Mouse (Mus musculus) lung, postnatal 0 days (tissue): ENCODE results near the gene Slc22a4. TPM values are rescaled to one million over a fixed set of nuclear protein-coding genes. Genes with fewer than 3 reads are reported as not detected.
"Not testable (repeated sequence)": the region's sequence is repeated elsewhere in the genome, so short reads cannot be mapped to it uniquely, and the experiment has no call there.

Experiments used
- ATAC-seq: fragments of 200-750 bp; cut with Nextera tagmentation; 2 replicates; pipeline ENCODE4 v1.8.0; 2017; ENCODE audit warnings: moderate library complexity
- DNase-seq: peaks from one replicate; pipeline ENCODE4 v3.0.0-alpha.2; 2016; ENCODE audit warnings: low spot score
- H3K27ac ChIP-seq: fragments of 300-500 bp; sonication (generic); 2 replicates; pipeline ENCODE4 v1.5.1; 2014; ENCODE audit warnings: antibody characterized with exemption, mild to moderate bottlenecking, low read length, mixed read lengths
- H3K27me3 ChIP-seq: fragments of 300-500 bp; sonication (generic); replicated peaks from 2 replicates; pipeline ENCODE4 v1.6.1; 2014; ENCODE audit warnings: low read length, mixed read lengths; ENCODE audit not compliant: insufficient read depth
- H3K36me3 ChIP-seq: fragments of 300-500 bp; sonication (generic); 2 replicates; pipeline ENCODE4 v1.6.1; 2014; ENCODE audit warnings: low read length, mixed read lengths; ENCODE audit not compliant: insufficient read depth
- H3K4me1 ChIP-seq: fragments of 300-500 bp; sonication (generic); 2 replicates; pipeline ENCODE4 v1.6.1; 2014; ENCODE audit warnings: antibody characterized with exemption, low read depth, low read length, mixed read lengths; ENCODE audit not compliant: insufficient read depth
- H3K4me2 ChIP-seq: fragments of 300-500 bp; sonication (generic); replicated peaks from 2 replicates; pipeline ENCODE4 v1.6.1; 2014; ENCODE audit warnings: low read depth, mild to moderate bottlenecking, low read length, moderate library complexity, mixed read lengths
- H3K4me3 ChIP-seq: fragments of 300-500 bp; sonication (generic); 2 replicates; pipeline ENCODE4 v1.5.1; 2014; ENCODE audit warnings: low read depth, low read length
- H3K9ac ChIP-seq: fragments of 300-500 bp; sonication (generic); replicated peaks from 2 replicates; pipeline ENCODE4 v1.6.1; 2014; ENCODE audit warnings: low read depth, mild to moderate bottlenecking
- H3K9me3 ChIP-seq: fragments of 300-500 bp; sonication (generic); 2 replicates; pipeline ENCODE4 v1.6.1; 2016; ENCODE audit warnings: low read length, mixed read lengths
- CTCF ChIP-seq: IDR thresholded peaks from 2 replicates; pipeline ENCODE4 v1.5.1; 2016; ENCODE audit warnings: antibody characterized with exemption, mild to moderate bottlenecking
- EP300 ChIP-seq: IDR thresholded peaks from 2 replicates; pipeline ENCODE4 v1.6.1; 2016; ENCODE audit warnings: antibody characterized with exemption, mild to moderate bottlenecking, control low read depth
- WGBS: fragments of 180-500 bp; shearing (Covaris S2); extraction: QIAGEN DNeasy Blood & Tissue Kit; methylation state at CpG from one replicate; pipeline ENCODE4 v1.1.7; 2014; 5-methylcytosine and 5-hydroxymethylcytosine counted together
- polyA plus RNA-seq: library from polyadenylated mRNA; unstranded; fragments of >200 nt; fragmentation: Nextera tagmentation; extraction: Ambion mirVana; gene quantifications from 2 replicates; pipeline ENCODE4 v1.2.1, GENCODE M21; 2015

Gene Slc22a4
- polyA plus RNA-seq, 1 experiment from 2014 or later = 1.1 TPM

- ATAC-seq (no peak), DNase-seq (no peak)
- no peak overlapping the region for H3K27ac ChIP-seq
- H3K9ac ChIP-seq = no peak overlapping the region
- WGBS = 71% methylated on average over 3 of the region's 3 CpGs
- no peaks in the 10 kb centered on the region for H3K9me3 ChIP-seq
- H3K27me3 ChIP-seq = no peaks in the 10 kb centered on the region
- TF ChIP-seq EP300 = no peak
- no peak for TF ChIP-seq CTCF
- H3K4me1 ChIP-seq = no peaks in the 10 kb centered on the region; the same call in 1 of the 2 replicates
- no peaks in the 10 kb centered on the region for H3K36me3 ChIP-seq
- no peak overlapping the region for H3K4me2 ChIP-seq
- H3K4me3 ChIP-seq = no peak overlapping the region
Measured at GRCm38 (mm10) chr11:54004734-54005133, 23.2 kb downstream of the Slc22a4 start.

- Histone ChIP-seq H3K4me3 (no peak overlapping the region), H3K9me3 (no peaks in the 10 kb centered on the region), H3K4me1 (no peaks in the 10 kb centered on the region; the same call in 1 of the 2 replicates), H3K36me3 (no peaks in the 10 kb centered on the region), H3K27me3 (no peaks in the 10 kb centered on the region), H3K27ac (no peak overlapping the region), H3K9ac (no peak overlapping the region), H3K4me2 (no peak overlapping the region)
- DNase-seq = peak; percentile 64
- peak; percentile 63 for ATAC-seq
- peak; percentile 67; the same call in 1 of the 2 replicates for TF ChIP-seq EP300
- TF ChIP-seq CTCF = no peak
- 56% methylated on average over 9 of the region's 9 CpGs for WGBS
Measured at GRCm38 (mm10) chr11:54004221-54004620, 23.7 kb downstream of the Slc22a4 start.

GRCm38 (mm10) chr11:54002761-54003717, 24.9 kb downstream of the Slc22a4 start:
- 27% methylated on average over 12 of the region's 12 CpGs for WGBS
- peak; percentile 88 for TF ChIP-seq CTCF

GRCm38 (mm10) chr11:54002147-54002760, 25.6 kb downstream of the Slc22a4 start:
- Histone ChIP-seq H3K4me1 (no peaks in the 10 kb centered on the region), H3K9me3 (no peaks in the 10 kb centered on the region), H3K36me3 (no peaks in the 10 kb centered on the region), H3K27ac (no peak overlapping the region), H3K27me3 (no peaks in the 10 kb centered on the region), H3K4me2 (no peak overlapping the region), H3K9ac (no peak overlapping the region), H3K4me3 (no peak overlapping the region)
- DNase-seq = peak; percentile 69
- 7% methylated on average over 5 of the region's 5 CpGs for WGBS
- no peak for TF ChIP-seq EP300
- TF ChIP-seq CTCF = peak; percentile 74
- no peak for ATAC-seq

More at GRCm38 (mm10) chr11:54002761-54003717, 24.9 kb downstream of the Slc22a4 start:
- H3K4me3 ChIP-seq, H3K36me3 ChIP-seq, H3K27ac ChIP-seq, H3K4me2 ChIP-seq, H3K4me1 ChIP-seq, H3K27me3 ChIP-seq, H3K9me3 ChIP-seq, H3K9ac ChIP-seq: not testable (repeated sequence)
- DNase-seq (peak; percentile 89), ATAC-seq (peak; percentile 43)

- TF ChIP-seq CTCF (no peak), EP300 (no peak)
- Histone ChIP-seq H3K9ac (no peak overlapping the region), H3K9me3 (no peaks in the 10 kb centered on the region), H3K4me3 (no peak overlapping the region), H3K4me2 (no peak overlapping the region), H3K27me3 (no peaks in the 10 kb centered on the region), H3K27ac (no peak overlapping the region), H3K36me3 (no peaks in the 10 kb centered on the region), H3K4me1 (no peaks in the 10 kb centered on the region)
- 55% methylated on average over 2 of the region's 2 CpGs for WGBS
- DNase-seq (no peak), ATAC-seq (no peak)
Measured at GRCm38 (mm10) chr11:53997661-53998060, 30.2 kb downstream of the Slc22a4 start.

- H3K4me2 ChIP-seq = no peak overlapping the region
- no peaks in the 10 kb centered on the region for H3K9me3 ChIP-seq
- no peak for ATAC-seq
- DNase-seq = peak; percentile 24
- no peaks in the 10 kb centered on the region for H3K4me1 ChIP-seq
- H3K27ac ChIP-seq = no peak overlapping the region
- TF ChIP-seq CTCF = no peak
- no peak for TF ChIP-seq EP300
- no peaks in the 10 kb centered on the region for H3K36me3 ChIP-seq
- 25% methylated on average over 4 of the region's 4 CpGs for WGBS
- H3K9ac ChIP-seq = no peak overlapping the region
- H3K4me3 ChIP-seq = no peak overlapping the region
- no peaks in the 10 kb centered on the region for H3K27me3 ChIP-seq
Measured at GRCm38 (mm10) chr11:53992264-53992663, 35.6 kb downstream of the Slc22a4 start.
